Mouse (Mus musculus) kidney, postnatal 0 days (tissue): ENCODE measurements at regions not wholly inside any gene's neighbourhood (a gene's known extent, or its start where the extent isn't known, plus 50 kb on each side); places are given as distances from the start of the nearest gene placed in this dataset.

ENCODE experiments used
- ATAC-seq: fragments of 200-750 bp; cut with Nextera tagmentation; replicated peaks from 2 replicates; pipeline ENCODE4 v1.8.0; 2017; ENCODE audit warnings: low read depth, moderate number of reproducible peaks, moderate TSS enrichment, moderate library complexity; ENCODE audit not compliant: low FRiP score
- DNase-seq: peaks from one replicate; pipeline ENCODE4 v3.0.0-alpha.2; 2016; ENCODE audit warnings: low spot score
- H3K27ac ChIP-seq: fragments of 300-500 bp; sonication (generic); 2 replicates; pipeline ENCODE4 v1.5.1; 2014; ENCODE audit warnings: mild to moderate bottlenecking
- H3K27me3 ChIP-seq: fragments of 300-500 bp; sonication (generic); 2 replicates; pipeline ENCODE4 v1.6.1; 2014; ENCODE audit warnings: low read length, mixed read lengths; ENCODE audit not compliant: insufficient read depth
- H3K36me3 ChIP-seq: fragments of 300-500 bp; sonication (generic); 2 replicates; pipeline ENCODE4 v1.6.1; 2014; ENCODE audit warnings: low read length, mixed read lengths; ENCODE audit not compliant: insufficient read depth
- H3K4me1 ChIP-seq: fragments of 300-500 bp; sonication (generic); replicated peaks from 2 replicates; pipeline ENCODE4 v1.6.1; 2014; ENCODE audit warnings: antibody characterized with exemption, low read length, mixed read lengths; ENCODE audit not compliant: insufficient read depth
- H3K4me2 ChIP-seq: fragments of 300-500 bp; sonication (generic); 2 replicates; pipeline ENCODE4 v1.6.1; 2014; ENCODE audit warnings: mild to moderate bottlenecking, low read length, moderate library complexity, mixed read lengths
- H3K4me3 ChIP-seq: fragments of 300-500 bp; sonication (generic); replicated peaks from 2 replicates; pipeline ENCODE4 v1.5.1; 2014; ENCODE audit warnings: low read depth, low read length
- H3K9ac ChIP-seq: fragments of 300-500 bp; sonication (generic); 2 replicates; pipeline ENCODE4 v1.6.1; 2014; ENCODE audit warnings: low read depth, low read length
- H3K9me3 ChIP-seq: fragments of 300-500 bp; sonication (generic); replicated peaks from 2 replicates; pipeline ENCODE4 v1.6.1; 2016; ENCODE audit warnings: low read length, inconsistent platforms, mixed read lengths
- CTCF ChIP-seq: IDR thresholded peaks from 2 replicates; pipeline ENCODE4 v1.5.1; 2016; ENCODE audit warnings: antibody characterized with exemption, low read depth, mild to moderate bottlenecking, moderate library complexity
- WGBS: fragments of 180-500 bp; shearing (Covaris S2); extraction: QIAGEN DNeasy Blood & Tissue Kit; methylation state at CpG from one replicate; pipeline ENCODE4 v1.1.7; 2014; 5-methylcytosine and 5-hydroxymethylcytosine counted together

GRCm38 (mm10) chr3:33312230-33312825 is 169.3 kb upstream of the Pex5l start:
- no peak for TF ChIP-seq CTCF
- 85% methylated on average over 3 of the region's 3 CpGs for WGBS
- Histone ChIP-seq H3K9ac (no peak overlapping the region), H3K4me1 (no peaks in the 10 kb centered on the region), H3K36me3 (no peaks in the 10 kb centered on the region), H3K9me3 (no peaks in the 10 kb centered on the region), H3K4me3 (no peak overlapping the region), H3K27ac (no peak overlapping the region), H3K27me3 (no peaks in the 10 kb centered on the region), H3K4me2 (no peak overlapping the region)
- ATAC-seq (no peak), DNase-seq (no peak)

- Histone ChIP-seq H3K4me1 (no peaks in the 10 kb centered on the region), H3K4me2 (no peak overlapping the region), H3K27ac (no peak overlapping the region), H3K36me3 (no peaks in the 10 kb centered on the region), H3K27me3 (no peaks in the 10 kb centered on the region), H3K4me3 (no peak overlapping the region), H3K9ac (no peak overlapping the region), H3K9me3 (no peaks in the 10 kb centered on the region)
- ATAC-seq (peak; percentile 86), DNase-seq (peak; percentile 50)
- WGBS = 17% methylated on average over 2 of the region's 2 CpGs
- peak; percentile 72 for TF ChIP-seq CTCF
Observed at GRCm38 (mm10) chr3:33308212-33308611, 165.2 kb upstream of the Pex5l start.

GRCm38 (mm10) chr3:33306169-33306568 is 163.1 kb upstream of the Pex5l start:
- no peak for TF ChIP-seq CTCF
- Histone ChIP-seq H3K4me2 (no peak overlapping the region), H3K36me3 (no peaks in the 10 kb centered on the region), H3K4me3 (no peak overlapping the region), H3K9me3 (no peaks in the 10 kb centered on the region), H3K4me1 (no peaks in the 10 kb centered on the region), H3K9ac (no peak overlapping the region), H3K27me3 (no peaks in the 10 kb centered on the region), H3K27ac (no peak overlapping the region)
- no peak for DNase-seq
- ATAC-seq = no peak

- no peak for TF ChIP-seq CTCF
- Histone ChIP-seq H3K4me1 (no peaks in the 10 kb centered on the region), H3K9me3 (no peaks in the 10 kb centered on the region), H3K9ac (no peak overlapping the region), H3K27me3 (no peaks in the 10 kb centered on the region), H3K36me3 (no peaks in the 10 kb centered on the region), H3K4me2 (no peak overlapping the region), H3K27ac (no peak overlapping the region), H3K4me3 (no peak overlapping the region)
- DNase-seq = no peak
- no peak for ATAC-seq
- WGBS = 63% methylated on average over 2 of the region's 2 CpGs
Observed at GRCm38 (mm10) chr3:33305756-33306155, 162.7 kb upstream of the Pex5l start.

GRCm38 (mm10) chr3:33262797-33263196 is 119.8 kb upstream of the Pex5l start:
- H3K27me3 ChIP-seq = no peaks in the 10 kb centered on the region
- no peaks in the 10 kb centered on the region for H3K36me3 ChIP-seq
- TF ChIP-seq CTCF = no peak
- H3K4me3 ChIP-seq = no peak overlapping the region
- H3K9me3 ChIP-seq = no peaks in the 10 kb centered on the region
- WGBS = 47% methylated on average over 2 of the region's 2 CpGs
- no peak overlapping the region for H3K4me2 ChIP-seq
- H3K4me1 ChIP-seq = no peaks in the 10 kb centered on the region
- ATAC-seq (no peak), DNase-seq (no peak)
- H3K9ac ChIP-seq = no peak overlapping the region
- H3K27ac ChIP-seq = no peak overlapping the region

GRCm38 (mm10) chr3:33219271-33220065 is 76.4 kb upstream of the Pex5l start:
- WGBS = 12% methylated on average over 2 of the region's 2 CpGs
- ATAC-seq = no peak

More at GRCm38 (mm10) chr3:33219271-33220065, 76.4 kb upstream of the Pex5l start:
- no peak overlapping the region for H3K9ac ChIP-seq
- no peaks in the 10 kb centered on the region for H3K4me1 ChIP-seq
- no peak for DNase-seq
- no peak overlapping the region for H3K4me2 ChIP-seq
- H3K36me3 ChIP-seq = no peaks in the 10 kb centered on the region
- H3K27me3 ChIP-seq = no peaks in the 10 kb centered on the region
- no peak for TF ChIP-seq CTCF
- H3K27ac ChIP-seq = no peak overlapping the region
- no peaks in the 10 kb centered on the region for H3K9me3 ChIP-seq
- no peak overlapping the region for H3K4me3 ChIP-seq
